Mouse (Mus musculus) forebrain, postnatal 0 days (tissue): ENCODE measurements around the gene BC028528. TPM values are rescaled to one million over a fixed set of nuclear protein-coding genes. Genes with fewer than 3 reads are reported as not detected.

Experiments
- ATAC-seq: fragments of 200-750 bp; cut with Nextera tagmentation; 2 replicates; pipeline ENCODE4 v1.8.0; 2017; ENCODE audit warnings: mild to moderate bottlenecking, moderate library complexity
- DNase-seq: peaks from one replicate; pipeline ENCODE4 v3.0.0-alpha.2; 2015
- H3K27ac ChIP-seq: fragments of 300-500 bp; sonication (generic); 2 replicates; pipeline ENCODE4 v1.5.1; 2014; ENCODE audit warnings: low read depth, mild to moderate bottlenecking, antibody characterized with exemption, low read length, moderate library complexity, mixed read lengths
- H3K27me3 ChIP-seq: fragments of 300-500 bp; sonication (generic); 2 replicates; pipeline ENCODE4 v1.6.1; 2014; ENCODE audit warnings: mild to moderate bottlenecking, low read length, mixed read lengths; ENCODE audit not compliant: insufficient read depth
- H3K36me3 ChIP-seq: fragments of 300-500 bp; sonication (generic); 2 replicates; pipeline ENCODE4 v1.6.1; 2014; ENCODE audit warnings: mild to moderate bottlenecking, moderate library complexity; ENCODE audit not compliant: insufficient read depth
- H3K4me1 ChIP-seq: fragments of 300-500 bp; sonication (generic); 2 replicates; pipeline ENCODE4 v1.6.1; 2014; ENCODE audit warnings: antibody characterized with exemption; ENCODE audit not compliant: insufficient read depth
- H3K4me2 ChIP-seq: fragments of 300-500 bp; sonication (generic); 2 replicates; pipeline ENCODE4 v1.6.1; 2014; ENCODE audit warnings: low read depth, mild to moderate bottlenecking, moderate library complexity
- H3K4me3 ChIP-seq: fragments of 300-500 bp; sonication (generic); 2 replicates; pipeline ENCODE4 v1.5.1; 2014; ENCODE audit warnings: low read depth, low read length, mixed read lengths
- H3K9ac ChIP-seq: fragments of 300-500 bp; sonication (generic); 2 replicates; pipeline ENCODE4 v1.6.1; 2014; ENCODE audit warnings: mild to moderate bottlenecking
- H3K9me3 ChIP-seq: fragments of 300-500 bp; sonication (generic); 2 replicates; pipeline ENCODE4 v1.6.1; 2016; ENCODE audit warnings: low read length
- CTCF ChIP-seq: sonication (generic); IDR thresholded peaks from 2 replicates; pipeline ENCODE4 v1.5.1; 2016; ENCODE audit warnings: antibody characterized with exemption, control low read depth, low read depth
- WGBS: fragments of 180-500 bp; shearing (Covaris S2); extraction: QIAGEN DNeasy Blood & Tissue Kit; methylation state at CpG from one replicate; pipeline ENCODE4 v1.1.7; 2014; 5-methylcytosine and 5-hydroxymethylcytosine counted together
- polyA plus RNA-seq: library from polyadenylated mRNA; unstranded; fragments of >200 nt; fragmentation: Nextera tagmentation; extraction: Ambion mirVana; gene quantifications from 2 replicates; pipeline ENCODE4 v1.2.1, GENCODE M21; 2015
- total RNA-seq: library from RNA; depleted of rRNA; stranded (reverse); fragments of >200 nt; gene quantifications from 2 replicates; pipeline ENCODE4 v1.2.3, GENCODE M21; 2014; rRNA removed

The BC028528 gene
- total RNA-seq = 5.7 and 9.9 TPM in 2 replicates
- polyA plus RNA-seq = 14.9 and 18.4 TPM in 2 replicates

GRCm38 (mm10) chr3:95891211-95892065, at the start of gene BC028528:
Gene BC028528, minus strand, starts transcription at chr3:95892005.
- WGBS = 31% methylated on average over 12 of the region's 12 CpGs
- H3K36me3 ChIP-seq = no peaks in the 10 kb centered on the region
- H3K9ac ChIP-seq = no peak within 1 kb of the TSS
- DNase-seq = no peak
- H3K27ac ChIP-seq = peak within 1 kb of the TSS; percentile 45; the same call in 1 of the 2 replicates
- H3K9me3 ChIP-seq = no peaks in the 10 kb centered on the region
- no peak for TF ChIP-seq CTCF
- H3K4me3 ChIP-seq = no peak within 1 kb of the TSS
- H3K27me3 ChIP-seq = no peaks in the 10 kb centered on the region
- no peak for ATAC-seq
- peaks cover 8% of the 10 kb centered on the region for H3K4me1 ChIP-seq
- H3K4me2 ChIP-seq = no peak within 1 kb of the TSS

- Histone ChIP-seq H3K27me3 (no peaks in the 10 kb centered on the region), H3K4me3 (no peak overlapping the region), H3K9me3 (no peaks in the 10 kb centered on the region), H3K4me2 (no peak overlapping the region), H3K36me3 (peaks cover 52% of the 10 kb centered on the region), H3K4me1 (no peaks in the 10 kb centered on the region), H3K27ac (no peak overlapping the region), H3K9ac (no peak overlapping the region)
- peak; percentile 43 for TF ChIP-seq CTCF
- WGBS = 94% methylated on average over 15 of the region's 15 CpGs
- ATAC-seq (no peak), DNase-seq (no peak)
These were observed 47.0 kb upstream of the BC028528 start for GRCm38 (mm10) chr3:95938835-95939234.

- no peak for TF ChIP-seq CTCF
- no peak overlapping the region for H3K9ac ChIP-seq
- 93% methylated on average over 8 of the region's 8 CpGs for WGBS
- no peaks in the 10 kb centered on the region for H3K9me3 ChIP-seq
- H3K36me3 ChIP-seq = peaks cover 54% of the 10 kb centered on the region
- no peak for DNase-seq
- H3K27me3 ChIP-seq = no peaks in the 10 kb centered on the region
- H3K4me3 ChIP-seq = no peak overlapping the region
- no peak overlapping the region for H3K4me2 ChIP-seq
- H3K4me1 ChIP-seq = no peaks in the 10 kb centered on the region
- ATAC-seq = no peak
- H3K27ac ChIP-seq = no peak overlapping the region
These were observed 46.4 kb upstream of the BC028528 start for GRCm38 (mm10) chr3:95938217-95938616.

- Histone ChIP-seq H3K9ac (no peak overlapping the region), H3K4me1 (no peaks in the 10 kb centered on the region), H3K4me3 (no peak overlapping the region), H3K27ac (no peak overlapping the region), H3K36me3 (peaks cover 40% of the 10 kb centered on the region), H3K27me3 (no peaks in the 10 kb centered on the region), H3K4me2 (no peak overlapping the region), H3K9me3 (no peaks in the 10 kb centered on the region)
- TF ChIP-seq CTCF = no peak
- ATAC-seq (no peak), DNase-seq (no peak)
- 88% methylated on average over 1 of the region's 1 CpGs for WGBS
These were observed 42.6 kb upstream of the BC028528 start for GRCm38 (mm10) chr3:95934448-95934847.

- WGBS = 92% methylated on average over 7 of the region's 7 CpGs
These were observed 41.4 kb upstream of the BC028528 start for GRCm38 (mm10) chr3:95933111-95933750.

GRCm38 (mm10) chr3:95932566-95932965, 40.8 kb upstream of the BC028528 start:
- TF ChIP-seq CTCF = no peak
- no peak for DNase-seq
- Histone ChIP-seq H3K9ac (no peak overlapping the region), H3K9me3 (no peaks in the 10 kb centered on the region), H3K27me3 (no peaks in the 10 kb centered on the region), H3K4me1 (no peaks in the 10 kb centered on the region), H3K36me3 (peaks cover 22% of the 10 kb centered on the region), H3K27ac (no peak overlapping the region), H3K4me2 (no peak overlapping the region), H3K4me3 (no peak overlapping the region)
- ATAC-seq = no peak
- WGBS = 92% methylated on average over 7 of the region's 7 CpGs

More at GRCm38 (mm10) chr3:95933111-95933750, 41.4 kb upstream of the BC028528 start:
- H3K9ac ChIP-seq = no peak overlapping the region
- H3K36me3 ChIP-seq = peaks cover 29% of the 10 kb centered on the region
- H3K9me3 ChIP-seq = no peaks in the 10 kb centered on the region
- H3K27me3 ChIP-seq = no peaks in the 10 kb centered on the region
- no peak for TF ChIP-seq CTCF
- no peak overlapping the region for H3K4me3 ChIP-seq
- DNase-seq = no peak
- no peaks in the 10 kb centered on the region for H3K4me1 ChIP-seq
- H3K27ac ChIP-seq = no peak overlapping the region
- no peak for ATAC-seq
- no peak overlapping the region for H3K4me2 ChIP-seq

- Histone ChIP-seq H3K4me2 (no peak overlapping the region), H3K9ac (no peak overlapping the region), H3K27ac (no peak overlapping the region), H3K4me3 (no peak overlapping the region), H3K27me3 (no peaks in the 10 kb centered on the region), H3K36me3 (peaks cover 18% of the 10 kb centered on the region), H3K4me1 (no peaks in the 10 kb centered on the region), H3K9me3 (no peaks in the 10 kb centered on the region)
- no peak; the same call in 1 of the 2 replicates for TF ChIP-seq CTCF
- 44% methylated on average over 1 of the region's 1 CpGs for WGBS
- ATAC-seq (no peak), DNase-seq (no peak)
These were observed 40.4 kb upstream of the BC028528 start for GRCm38 (mm10) chr3:95932157-95932556.
